Mouse (Mus musculus) liver, postnatal 0 days (tissue): ENCODE results near the gene 9030025P20Rik. TPM values are rescaled to one million over a fixed set of nuclear protein-coding genes. Genes with fewer than 3 reads are reported as not detected.
"Not testable (repeated sequence)": the region's sequence is repeated elsewhere in the genome, so short reads cannot be mapped to it uniquely, and the experiment has no call there.

ENCODE experiments used
- ATAC-seq: fragments of 200-750 bp; cut with Nextera tagmentation; 2 replicates; pipeline ENCODE4 v1.8.0; 2017; ENCODE audit warnings: mild to moderate bottlenecking, moderate library complexity
- DNase-seq: peaks from one replicate; pipeline ENCODE4 v3.0.0-alpha.2; 2016
- H3K27ac ChIP-seq: fragments of 300-500 bp; sonication (generic); 2 replicates; pipeline ENCODE4 v1.5.1; 2014; ENCODE audit warnings: antibody characterized with exemption, moderate library complexity, mild to moderate bottlenecking, low read depth
- H3K27me3 ChIP-seq: fragments of 300-500 bp; sonication (generic); 2 replicates; pipeline ENCODE4 v1.6.1; 2014; ENCODE audit warnings: low read length, control low read depth, mixed read lengths; ENCODE audit not compliant: insufficient read depth
- H3K36me3 ChIP-seq: fragments of 300-500 bp; sonication (generic); replicated peaks from 2 replicates; pipeline ENCODE4 v1.6.1; 2014; ENCODE audit warnings: mild to moderate bottlenecking, control low read depth, low read length, moderate library complexity, mixed read lengths; ENCODE audit not compliant: insufficient read depth
- H3K4me1 ChIP-seq: fragments of 300-500 bp; sonication (generic); 2 replicates; pipeline ENCODE4 v1.6.1; 2014; ENCODE audit warnings: antibody characterized with exemption, mild to moderate bottlenecking, control low read depth; ENCODE audit not compliant: insufficient read depth
- H3K4me2 ChIP-seq: fragments of 300-500 bp; sonication (generic); 2 replicates; pipeline ENCODE4 v1.6.1; 2014; ENCODE audit warnings: low read depth, mild to moderate bottlenecking, low read length, moderate library complexity, mixed read lengths
- H3K4me3 ChIP-seq: fragments of 300-500 bp; sonication (generic); 2 replicates; pipeline ENCODE4 v1.5.1; 2014; ENCODE audit warnings: low read depth, low read length
- H3K9ac ChIP-seq: fragments of 300-500 bp; sonication (generic); replicated peaks from 2 replicates; pipeline ENCODE4 v1.6.1; 2014; ENCODE audit warnings: mild to moderate bottlenecking, moderate library complexity
- H3K9me3 ChIP-seq: fragments of 300-500 bp; sonication (generic); 2 replicates; pipeline ENCODE4 v1.6.1; 2016; ENCODE audit warnings: mild to moderate bottlenecking, control low read depth, low read length, mixed read lengths
- CTCF ChIP-seq: sonication (generic); IDR thresholded peaks from 2 replicates; pipeline ENCODE4 v1.5.1; 2016; ENCODE audit warnings: antibody characterized with exemption, low read depth
- EP300 ChIP-seq: IDR thresholded peaks from 2 replicates; pipeline ENCODE4 v1.6.1; 2016; ENCODE audit warnings: antibody characterized with exemption, low read depth, mild to moderate bottlenecking
- WGBS: fragments of 180-500 bp; shearing (Covaris S2); extraction: QIAGEN DNeasy Blood & Tissue Kit; methylation state at CpG from one replicate; pipeline ENCODE4 v1.1.7; 2014; ENCODE audit not compliant: insufficient replicate concordance; 5-methylcytosine and 5-hydroxymethylcytosine counted together
- polyA plus RNA-seq: library from polyadenylated mRNA; unstranded; fragments of >200 nt; fragmentation: Nextera tagmentation; extraction: Ambion mirVana; gene quantifications from 2 replicates; pipeline ENCODE4 v1.2.1, GENCODE M21; 2015

Gene 9030025P20Rik
- 3.3 and 3.9 TPM in 2 replicates for polyA plus RNA-seq

- not testable (repeated sequence) for H3K27ac ChIP-seq, H3K9me3 ChIP-seq, H3K4me3 ChIP-seq, H3K36me3 ChIP-seq, H3K4me1 ChIP-seq, DNase-seq, H3K9ac ChIP-seq, H3K27me3 ChIP-seq, H3K4me2 ChIP-seq
- ATAC-seq: peak; percentile 98
- WGBS: no CpG with 5 or more reads among the region's 60 CpGs
Observed at GRCm38 (mm10) chr17:14978362-14979038, at the start of gene 9030025P20Rik, which contains the start of gene Gm3417. TSS of gene 9030025P20Rik (plus strand) at chr17:14978468. TSS of gene Gm3417 (minus strand) at chr17:14978790.

GRCm38 (mm10) chr17:14928631-14929030 is 49.6 kb upstream of the 9030025P20Rik start:
- no peaks in the 10 kb centered on the region for H3K27me3 ChIP-seq
- WGBS: 66% methylated on average over 5 of the region's 5 CpGs
- no peaks in the 10 kb centered on the region for H3K36me3 ChIP-seq
- no peak overlapping the region for H3K4me2 ChIP-seq
- no peaks in the 10 kb centered on the region for H3K4me1 ChIP-seq
- TF ChIP-seq CTCF (no peak), EP300 (no peak)
- H3K27ac ChIP-seq: no peak overlapping the region
- H3K9ac ChIP-seq: no peak overlapping the region
- no peak for ATAC-seq
- DNase-seq: no peak
- H3K4me3 ChIP-seq: no peak overlapping the region
- H3K9me3 ChIP-seq: no peaks in the 10 kb centered on the region

GRCm38 (mm10) chr17:14930697-14931096 is 47.6 kb upstream of the 9030025P20Rik start:
- no peak overlapping the region for H3K9ac ChIP-seq
- H3K4me3 ChIP-seq: no peak overlapping the region
- no peaks in the 10 kb centered on the region for H3K36me3 ChIP-seq
- H3K27ac ChIP-seq: no peak overlapping the region
- no peaks in the 10 kb centered on the region for H3K4me1 ChIP-seq
- H3K4me2 ChIP-seq: no peak overlapping the region
- no peaks in the 10 kb centered on the region for H3K9me3 ChIP-seq
- TF ChIP-seq CTCF (no peak), EP300 (no peak)
- ATAC-seq (no peak), DNase-seq (no peak)
- 31% methylated on average over 7 of the region's 7 CpGs for WGBS
- no peaks in the 10 kb centered on the region for H3K27me3 ChIP-seq

- Histone ChIP-seq H3K27ac (no peak overlapping the region), H3K27me3 (no peaks in the 10 kb centered on the region), H3K4me1 (no peaks in the 10 kb centered on the region), H3K36me3 (no peaks in the 10 kb centered on the region), H3K4me2 (no peak overlapping the region), H3K4me3 (no peak overlapping the region), H3K9ac (no peak overlapping the region), H3K9me3 (no peaks in the 10 kb centered on the region)
- DNase-seq: no peak
- no peak for ATAC-seq
- TF ChIP-seq EP300: no peak
- TF ChIP-seq CTCF: no peak
- 58% methylated on average over 5 of the region's 5 CpGs for WGBS
Observed at GRCm38 (mm10) chr17:14931469-14931868, 46.8 kb upstream of the 9030025P20Rik start.

- not testable (repeated sequence) for H3K4me3 ChIP-seq, DNase-seq, H3K4me1 ChIP-seq, H3K9me3 ChIP-seq, H3K36me3 ChIP-seq, H3K27me3 ChIP-seq, H3K4me2 ChIP-seq, H3K27ac ChIP-seq, ATAC-seq, H3K9ac ChIP-seq
- 73% methylated on average over 12 of the region's 14 CpGs for WGBS
Observed at GRCm38 (mm10) chr17:14935280-14935679, 43.0 kb upstream of the 9030025P20Rik start.

GRCm38 (mm10) chr17:14935841-14936605 is 42.2 kb upstream of the 9030025P20Rik start:
- TF ChIP-seq CTCF: no peak
- TF ChIP-seq EP300: no peak
- DNase-seq (no peak), ATAC-seq (no peak)
- H3K4me3 ChIP-seq: no peak overlapping the region
- no peak overlapping the region for H3K9ac ChIP-seq
- 58% methylated on average over 5 of the region's 5 CpGs for WGBS
- H3K4me2 ChIP-seq: no peak overlapping the region
- H3K9me3 ChIP-seq: no peaks in the 10 kb centered on the region
- H3K27ac ChIP-seq: no peak overlapping the region
- no peaks in the 10 kb centered on the region for H3K27me3 ChIP-seq
- H3K4me1 ChIP-seq: no peaks in the 10 kb centered on the region
- no peaks in the 10 kb centered on the region for H3K36me3 ChIP-seq

GRCm38 (mm10) chr17:14942181-14942580 is 36.1 kb upstream of the 9030025P20Rik start:
- Histone ChIP-seq H3K4me1 (peaks cover 18% of the 10 kb centered on the region), H3K4me2 (peak overlapping the region; percentile 98), H3K9ac (peak overlapping the region; percentile 95; the same call in 1 of the 2 replicates), H3K4me3 (peak overlapping the region; percentile 97; the same call in 1 of the 2 replicates), H3K36me3 (peaks cover 11% of the 10 kb centered on the region)
- ATAC-seq, H3K9me3 ChIP-seq, H3K27me3 ChIP-seq, H3K27ac ChIP-seq, DNase-seq: not testable (repeated sequence)
- 64% methylated on average over 6 of the region's 6 CpGs for WGBS
